Mouse (Mus musculus): ENCODE results near the gene Elovl7.

Elovl7 gene

GRCm38 (mm10) chr13:108241715-108242114 is 27.5 kb downstream of the Elovl7 start:
- no peak for DNase-seq (ENCODE audit: extremely low spot score, low read depth, low spot score)

GRCm38 (mm10) chr13:108245086-108245697 is 31.0 kb downstream of the Elovl7 start:
- no peak for DNase-seq (ENCODE audit: extremely low spot score, low read depth, low spot score)

GRCm38 (mm10) chr13:108251106-108251505 is 36.9 kb downstream of the Elovl7 start:
- DNase-seq (ENCODE audit: extremely low spot score, low read depth, low spot score), result no peak

DNA sequence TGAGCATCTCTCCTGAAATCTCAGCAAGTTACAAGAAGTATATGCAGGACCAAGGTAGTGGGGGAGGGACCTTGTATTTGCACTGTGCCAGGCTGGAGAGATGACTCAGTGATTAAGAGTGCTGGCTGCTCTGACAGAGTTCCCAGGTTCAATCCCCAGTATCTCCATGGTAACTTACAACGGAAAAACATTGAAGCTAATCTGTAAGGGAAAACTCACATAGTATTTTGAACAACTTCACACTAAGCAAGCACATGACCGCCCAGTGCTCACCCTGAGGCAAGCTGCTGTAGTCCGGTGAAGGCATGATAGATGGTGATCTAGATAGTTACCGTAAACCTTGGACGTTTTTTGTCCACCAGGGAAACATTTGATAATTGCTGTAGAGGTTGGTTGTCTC is 39.8 kb downstream of the Elovl7 start:
- DNase-seq (ENCODE audit: extremely low spot score, low read depth, low spot score), result no peak

DNA sequence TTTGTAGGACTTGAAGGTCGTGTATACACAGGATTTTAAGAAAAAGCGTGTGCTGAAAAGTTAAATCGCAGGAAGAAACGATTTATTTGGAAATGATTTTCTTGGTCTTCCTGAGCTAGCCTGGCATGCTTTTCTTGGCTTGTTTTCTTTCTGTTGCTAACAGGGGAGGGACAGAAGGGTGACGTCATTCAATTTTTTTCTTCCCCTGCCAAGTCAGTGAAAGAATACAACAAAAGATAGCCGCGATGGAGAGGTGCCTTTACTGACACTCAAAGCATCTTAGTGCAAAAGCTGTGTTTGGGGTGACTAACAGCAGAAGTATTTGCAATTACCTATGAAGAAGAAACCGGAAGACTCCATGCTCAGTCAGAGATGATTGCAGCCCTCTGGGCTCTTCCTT is 48.8 kb downstream of the Elovl7 start:
- DNase-seq (ENCODE audit: extremely low spot score, low read depth, low spot score), result no peak

DNA sequence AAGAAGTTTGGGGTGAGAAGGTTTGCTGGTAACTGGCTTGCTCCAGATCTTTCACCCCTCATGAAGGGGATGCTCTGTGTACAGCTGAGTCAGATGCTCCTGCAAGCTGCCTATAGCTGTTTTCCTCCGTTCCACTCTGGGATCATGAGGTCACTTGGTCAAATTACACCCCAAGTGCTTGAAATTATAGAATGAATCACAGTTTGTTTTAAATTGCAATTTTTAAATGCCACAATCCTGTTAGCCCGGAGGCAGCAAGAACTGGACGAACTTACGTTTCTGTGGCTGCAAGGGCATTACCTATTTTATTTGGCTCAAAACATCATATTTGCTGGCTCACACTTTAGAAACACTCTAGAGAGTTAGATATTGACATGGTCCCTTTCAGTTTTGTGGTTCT is 51.2 kb downstream of the Elovl7 start:
- no peak for DNase-seq (ENCODE audit: extremely low spot score, low read depth, low spot score)

DNA sequence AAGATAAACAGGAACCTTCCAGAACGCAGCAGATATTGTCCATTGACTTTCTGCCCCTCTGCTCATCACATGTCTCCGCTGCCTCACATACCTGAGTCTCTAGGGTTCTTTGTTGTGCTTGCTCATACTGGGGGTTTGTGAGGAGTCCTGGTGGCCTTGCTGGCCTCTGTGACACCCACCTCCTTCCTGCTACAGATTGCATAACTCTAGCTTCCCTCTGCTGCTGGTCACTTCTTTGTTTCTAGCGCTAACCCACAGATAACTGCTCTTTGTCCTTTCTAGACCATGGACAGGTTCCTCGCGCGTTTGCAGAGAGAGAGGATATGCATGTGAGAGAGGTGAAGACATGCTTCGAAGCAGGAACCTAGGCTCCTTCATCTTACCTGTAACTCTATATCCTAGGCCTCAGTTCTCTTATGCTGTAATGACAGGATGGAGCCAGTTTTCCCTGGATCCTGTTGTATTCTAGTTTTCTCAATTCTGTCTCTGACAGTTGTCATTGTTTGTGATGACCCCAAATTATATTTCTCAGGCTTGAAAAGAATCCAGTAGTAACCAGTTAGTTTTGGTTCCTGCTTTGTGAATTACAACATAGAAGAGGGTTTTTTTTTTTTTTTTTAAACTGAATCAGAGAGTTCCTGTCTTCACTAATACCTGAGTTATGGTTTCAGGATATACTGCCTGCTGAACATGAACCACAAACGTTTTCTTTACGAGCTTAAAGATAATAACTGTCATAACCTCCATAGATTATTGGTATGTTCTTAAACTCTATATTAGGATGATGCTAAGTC is 53.8 kb downstream of the Elovl7 start:
- no peak for DNase-seq (ENCODE audit: extremely low spot score, low read depth, low spot score)

- no peak for DNase-seq (ENCODE audit: extremely low spot score, low read depth, low spot score)
These were observed 57.4 kb downstream of the Elovl7 start for GRCm38 (mm10) chr13:108271458-108272148.

DNA sequence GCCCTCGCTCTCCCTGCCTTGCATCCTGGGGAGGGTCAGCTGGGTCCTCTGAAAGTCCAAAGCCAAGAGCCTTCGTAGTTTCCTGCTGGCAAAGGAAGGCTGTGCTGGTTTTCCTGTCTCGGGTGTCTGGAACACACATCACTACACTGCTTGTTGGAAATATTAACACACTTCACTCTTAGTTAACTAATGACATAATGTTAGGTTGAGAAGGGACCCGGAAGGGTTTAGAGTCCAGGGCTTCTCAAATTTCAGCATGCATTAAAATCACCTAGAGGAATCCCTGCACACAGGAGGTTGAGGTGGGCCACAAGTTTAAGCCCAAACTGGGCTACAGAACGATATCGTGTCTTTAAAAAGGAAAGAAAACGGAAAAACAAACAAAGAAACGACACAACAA is 58.1 kb downstream of the Elovl7 start:
- no peak for DNase-seq (ENCODE audit: extremely low spot score, low read depth, low spot score)

GRCm38 (mm10) chr13:108273034-108273433 is 58.8 kb downstream of the Elovl7 start:
- DNase-seq (ENCODE audit: extremely low spot score, low read depth, low spot score), result no peak

DNA sequence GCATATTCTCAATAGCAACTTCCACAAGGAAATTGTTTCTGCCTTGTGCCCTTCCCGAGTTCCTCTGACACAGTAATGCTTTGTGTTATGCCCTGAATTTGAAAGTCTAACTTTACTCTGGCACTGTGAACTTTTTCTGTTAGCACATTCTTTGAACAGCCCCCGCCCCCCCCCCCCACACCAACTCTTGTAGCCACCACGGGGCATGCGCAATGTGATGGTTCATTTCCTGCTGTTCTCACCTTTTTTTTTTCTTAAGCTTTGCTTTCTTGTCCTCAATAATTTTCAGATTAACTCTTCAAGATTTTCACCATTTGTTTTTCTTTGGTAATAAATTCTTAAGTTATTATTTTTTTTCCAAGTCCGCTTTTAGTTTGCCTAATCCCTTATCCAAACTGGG is 59.3 kb downstream of the Elovl7 start:
- DNase-seq (ENCODE audit: extremely low spot score, low read depth, low spot score), result no peak

- no peak for DNase-seq (ENCODE audit: extremely low spot score, low read depth, low spot score)
These were observed 62.4 kb downstream of the Elovl7 start for GRCm38 (mm10) chr13:108276561-108276960.

GRCm38 (mm10) chr13:108277320-108277719 is 63.1 kb downstream of the Elovl7 start:
- no peak for DNase-seq (ENCODE audit: extremely low spot score, low read depth, low spot score)

GRCm38 (mm10) chr13:108278592-108278991 is 64.4 kb downstream of the Elovl7 start:
- no peak for DNase-seq (ENCODE audit: extremely low spot score, low read depth, low spot score)

- DNase-seq (ENCODE audit: extremely low spot score, low read depth, low spot score), result no peak
These were observed 70.1 kb downstream of the Elovl7 start for GRCm38 (mm10) chr13:108284312-108284711.

DNA sequence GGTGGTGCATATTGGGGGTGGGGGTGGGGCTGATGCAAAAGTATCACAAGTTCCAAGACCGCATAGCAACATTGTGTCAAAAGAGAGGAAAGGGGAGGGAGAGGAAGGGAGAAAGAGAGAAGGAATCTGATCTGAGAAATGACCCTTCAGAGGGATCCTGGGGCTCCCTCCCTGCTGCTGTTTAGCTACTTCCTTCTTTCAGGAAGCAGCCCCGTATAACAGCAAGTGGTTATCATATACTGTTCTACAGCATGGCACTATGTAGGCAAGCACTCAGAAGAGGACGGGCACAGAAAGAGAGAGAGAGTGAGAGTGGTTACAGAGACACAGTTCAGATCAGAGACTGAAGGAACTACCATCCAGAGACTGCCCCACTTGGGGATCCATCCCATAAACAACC is 73.7 kb downstream of the Elovl7 start:
- DNase-seq (ENCODE audit: extremely low spot score, low read depth, low spot score), result no peak

- no peak for DNase-seq (ENCODE audit: extremely low spot score, low read depth, low spot score)
These were observed 75.2 kb downstream of the Elovl7 start for GRCm38 (mm10) chr13:108289436-108289835.

DNA sequence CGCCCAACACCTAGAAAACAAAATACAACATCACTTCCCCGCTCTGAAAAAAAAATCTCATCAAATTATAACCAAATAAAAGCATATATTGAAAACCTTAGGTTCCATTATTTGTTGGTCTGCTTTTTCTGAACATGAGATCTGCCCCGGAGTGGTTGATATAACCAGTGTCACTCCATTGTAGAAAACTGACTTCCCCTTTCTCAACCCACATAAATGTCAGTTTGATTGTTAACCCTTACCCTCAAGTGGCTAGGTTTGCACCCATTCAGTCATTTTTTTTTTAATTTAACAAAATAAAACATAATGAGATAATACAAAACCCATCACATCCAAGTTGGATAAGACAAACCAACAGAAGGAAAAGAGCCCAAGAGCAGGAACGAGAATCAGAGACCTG is 76.1 kb downstream of the Elovl7 start:
- no peak for DNase-seq (ENCODE audit: extremely low spot score, low read depth, low spot score)

DNA sequence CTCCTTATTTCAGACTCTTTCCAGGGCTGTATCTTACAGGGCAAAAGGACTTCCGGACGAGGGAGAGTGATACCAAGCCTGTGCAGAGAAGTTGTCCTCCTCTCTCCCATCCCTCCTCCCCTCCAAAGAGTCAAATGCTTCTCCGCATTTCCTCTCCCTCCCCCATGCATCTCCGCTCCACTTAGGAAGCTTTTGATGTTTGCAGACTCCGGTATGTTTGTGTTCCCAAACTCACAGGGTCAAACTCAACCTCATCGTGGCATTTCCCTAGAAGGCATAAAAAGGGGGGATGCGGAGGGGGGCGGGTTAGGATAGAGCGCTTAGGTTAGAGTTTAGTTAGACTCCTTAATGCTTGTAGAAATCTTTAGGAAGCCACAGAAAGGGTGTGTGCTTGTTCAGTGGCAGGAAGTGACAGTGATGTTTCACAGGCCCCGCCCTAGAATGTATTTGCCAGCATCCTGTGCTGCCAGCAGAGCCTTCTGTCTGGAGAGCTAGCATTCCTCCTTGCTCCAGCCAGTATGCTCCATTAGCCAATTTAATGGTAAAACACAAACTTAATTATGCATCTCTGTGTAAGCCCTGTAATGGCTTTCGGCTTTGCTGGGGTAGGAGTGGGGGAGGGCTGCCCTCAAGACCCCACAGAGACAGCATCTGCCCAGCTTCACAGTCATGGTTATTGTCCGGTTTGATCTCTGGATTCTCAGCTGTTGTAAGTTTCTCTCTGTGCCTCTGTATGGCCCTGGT is 83.3 kb downstream of the Elovl7 start:
- DNase-seq (ENCODE audit: extremely low spot score, low read depth, low spot score), result no peak

DNA sequence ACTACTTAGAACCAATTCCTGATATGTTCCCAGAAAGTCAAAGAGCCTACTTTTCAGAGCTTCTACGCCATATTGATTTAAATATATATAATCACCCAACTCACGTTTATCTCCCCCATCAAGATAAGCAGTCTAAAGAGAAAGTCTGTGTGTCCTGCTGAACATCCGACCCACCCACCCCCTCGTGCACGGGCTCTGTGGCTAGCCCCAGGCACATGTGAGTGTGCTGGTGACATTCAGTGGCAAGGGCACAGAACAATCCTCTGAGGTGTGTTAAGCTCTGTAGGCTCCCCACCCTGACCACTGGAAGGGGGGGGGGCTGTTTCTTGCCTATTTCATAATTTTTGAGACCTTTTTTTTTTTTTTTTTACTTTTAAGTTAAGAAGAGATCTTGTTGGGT is 84.0 kb downstream of the Elovl7 start:
- DNase-seq (ENCODE audit: extremely low spot score, low read depth, low spot score), result no peak

DNA sequence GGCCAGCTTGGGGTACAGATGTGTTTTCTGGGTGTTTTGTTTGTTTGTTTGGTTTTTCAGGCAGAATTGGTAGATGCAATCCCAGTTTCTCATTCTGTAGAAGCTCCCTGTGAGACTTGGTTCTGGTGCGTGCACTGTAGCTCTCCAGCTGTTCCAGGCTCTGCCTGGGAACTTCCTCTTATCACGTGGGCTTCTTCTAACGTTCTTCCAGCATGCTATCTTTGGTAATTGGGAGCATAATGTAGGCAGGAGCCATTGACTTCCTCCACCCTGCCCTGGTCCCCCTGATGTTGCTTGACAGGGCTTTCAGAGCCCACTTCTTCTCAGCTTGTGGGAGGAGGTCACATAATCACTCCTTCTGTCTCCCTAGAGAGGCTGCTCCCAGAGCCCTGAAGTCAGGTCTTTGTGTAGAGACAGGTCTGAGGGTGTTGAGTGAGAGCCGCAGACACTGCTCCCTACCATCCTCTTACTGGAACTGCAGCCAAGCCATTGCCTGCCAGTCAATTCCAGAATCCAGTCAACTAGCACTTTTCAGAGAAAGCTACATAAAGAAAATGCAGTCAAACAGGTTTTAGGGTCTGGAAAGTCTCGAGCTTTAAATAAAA is 86.2 kb downstream of the Elovl7 start:
- no peak for DNase-seq (ENCODE audit: extremely low spot score, low read depth, low spot score)
